Mouse (Mus musculus) heart, embryonic 12.5 days (tissue): Measurements from ENCODE around the gene Nudt21. TPM values are rescaled to one million over a fixed set of nuclear protein-coding genes. Genes with fewer than 3 reads are reported as not detected.
"Not testable (repeated sequence)": the region's sequence is repeated elsewhere in the genome, so short reads cannot be mapped to it uniquely, and the experiment has no call there.

Experiments
- ATAC-seq: fragments of 200-750 bp; cut with Nextera tagmentation; 2 replicates; pipeline ENCODE4 v1.8.0; 2017; ENCODE audit warnings: moderate TSS enrichment, moderate library complexity; ENCODE audit not compliant: insufficient number of reproducible peaks, low FRiP score
- H3K27ac ChIP-seq: fragments of 300-500 bp; sonication (generic); 2 replicates; pipeline ENCODE4 v1.5.1; 2016; ENCODE audit warnings: mild to moderate bottlenecking, moderate library complexity; ENCODE audit not compliant: poor library complexity, severe bottlenecking
- H3K27me3 ChIP-seq: fragments of 300-500 bp; sonication (generic); replicated peaks from 2 replicates; pipeline ENCODE4 v1.6.1; 2016; ENCODE audit warnings: mild to moderate bottlenecking, moderate library complexity
- H3K36me3 ChIP-seq: fragments of 300-500 bp; sonication (generic); 2 replicates; pipeline ENCODE4 v1.6.1; 2016; ENCODE audit warnings: mild to moderate bottlenecking, moderate library complexity
- H3K4me1 ChIP-seq: fragments of 300-500 bp; sonication (generic); replicated peaks from 2 replicates; pipeline ENCODE4 v1.6.1; 2016; ENCODE audit warnings: mild to moderate bottlenecking
- H3K4me2 ChIP-seq: fragments of 300-500 bp; sonication (generic); 2 replicates; pipeline ENCODE4 v1.6.1; 2016; ENCODE audit warnings: mild to moderate bottlenecking, moderate library complexity
- H3K4me3 ChIP-seq: fragments of 300-500 bp; sonication (generic); 2 replicates; pipeline ENCODE4 v1.5.1; 2016; ENCODE audit warnings: mild to moderate bottlenecking
- H3K9ac ChIP-seq: fragments of 300-500 bp; sonication (generic); 2 replicates; pipeline ENCODE4 v1.6.1; 2016; ENCODE audit warnings: mild to moderate bottlenecking, moderate library complexity
- H3K9me3 ChIP-seq: fragments of 300-500 bp; sonication (generic); replicated peaks from 2 replicates; pipeline ENCODE4 v1.6.1; 2016; ENCODE audit warnings: mild to moderate bottlenecking, moderate library complexity
- WGBS: fragments of 180-500 bp; shearing (Covaris S2); methylation state at CpG from one replicate; pipeline ENCODE4 v1.1.7; 2016; 5-methylcytosine and 5-hydroxymethylcytosine counted together
- polyA plus RNA-seq: library from polyadenylated mRNA; unstranded; fragments of >200 nt; fragmentation: Nextera tagmentation; extraction: Ambion mirVana; gene quantifications from 2 replicates; pipeline ENCODE4 v1.2.1, GENCODE M21; 2016

Nudt21 gene
- polyA plus RNA-seq, result 83.1 and 88.5 TPM in 2 replicates

- peaks cover 34% of the 10 kb centered on the region for H3K4me1 ChIP-seq
- H3K27me3 ChIP-seq, result no peaks in the 10 kb centered on the region
- under 1% methylated on average over 41 of the region's 41 CpGs for WGBS
- peak within 1 kb of the TSS; percentile 85 for H3K4me3 ChIP-seq
- no peaks in the 10 kb centered on the region; the same call in 1 of the 2 replicates for H3K36me3 ChIP-seq
- H3K9me3 ChIP-seq, result no peaks in the 10 kb centered on the region
- peak within 1 kb of the TSS; percentile 92 for H3K4me2 ChIP-seq
- ATAC-seq, result peak; percentile 99
- H3K9ac ChIP-seq, result peak within 1 kb of the TSS; percentile 81
- peak within 1 kb of the TSS; percentile 83 for H3K27ac ChIP-seq
Measured at GRCm38 (mm10) chr8:94036944-94037524, at the start of gene Nudt21, which contains the start of gene Ogfod1. Gene Nudt21 (minus strand): TSS chr8:94037031. Gene Ogfod1 (plus strand): TSS chr8:94037198.

- WGBS, result 86% methylated on average over 12 of the region's 12 CpGs
Measured at GRCm38 (mm10) chr8:94076461-94077192, 39.8 kb upstream of the Nudt21 start.

GRCm38 (mm10) chr8:94068793-94069192 lies 32.0 kb upstream of the Nudt21 start:
- ATAC-seq, result no peak
- no peaks in the 10 kb centered on the region for H3K4me1 ChIP-seq
- WGBS, result 86% methylated on average over 7 of the region's 7 CpGs

More at GRCm38 (mm10) chr8:94076461-94077192, 39.8 kb upstream of the Nudt21 start:
- H3K27me3 ChIP-seq, result no peaks in the 10 kb centered on the region
- no peak overlapping the region for H3K4me2 ChIP-seq
- H3K9me3 ChIP-seq, result no peaks in the 10 kb centered on the region
- no peak overlapping the region for H3K27ac ChIP-seq
- no peak overlapping the region for H3K9ac ChIP-seq
- no peak overlapping the region for H3K4me3 ChIP-seq
- no peaks in the 10 kb centered on the region for H3K4me1 ChIP-seq
- no peak for ATAC-seq
- H3K36me3 ChIP-seq, result peaks cover 10% of the 10 kb centered on the region; the same call in 1 of the 2 replicates

GRCm38 (mm10) chr8:94066121-94066863 lies 29.5 kb upstream of the Nudt21 start:
- H3K9ac ChIP-seq, result no peak overlapping the region
- no peaks in the 10 kb centered on the region for H3K27me3 ChIP-seq
- H3K4me2 ChIP-seq, result no peak overlapping the region
- H3K9me3 ChIP-seq, result no peaks in the 10 kb centered on the region
- peaks cover 50% of the 10 kb centered on the region for H3K36me3 ChIP-seq
- ATAC-seq, result no peak
- 80% methylated on average over 11 of the region's 11 CpGs for WGBS
- no peak overlapping the region for H3K27ac ChIP-seq
- H3K4me1 ChIP-seq, result no peaks in the 10 kb centered on the region
- no peak overlapping the region for H3K4me3 ChIP-seq

More at GRCm38 (mm10) chr8:94068793-94069192, 32.0 kb upstream of the Nudt21 start:
- Histone ChIP-seq H3K9ac (no peak overlapping the region), H3K4me2 (no peak overlapping the region), H3K36me3 (peaks cover 33% of the 10 kb centered on the region), H3K4me3 (no peak overlapping the region), H3K27ac (no peak overlapping the region), H3K9me3 (no peaks in the 10 kb centered on the region), H3K27me3 (no peaks in the 10 kb centered on the region)

- Histone ChIP-seq H3K4me2 (no peak overlapping the region), H3K27me3 (no peaks in the 10 kb centered on the region), H3K9me3 (no peaks in the 10 kb centered on the region), H3K36me3 (peaks cover 40% of the 10 kb centered on the region), H3K4me3 (no peak overlapping the region), H3K27ac (no peak overlapping the region), H3K4me1 (no peaks in the 10 kb centered on the region), H3K9ac (no peak overlapping the region)
- ATAC-seq, result no peak
- 57% methylated on average over 6 of the region's 6 CpGs for WGBS
Measured at GRCm38 (mm10) chr8:94057157-94057854, 20.5 kb upstream of the Nudt21 start.

- Histone ChIP-seq H3K27ac (no peak overlapping the region), H3K4me1 (no peaks in the 10 kb centered on the region), H3K27me3 (no peaks in the 10 kb centered on the region), H3K4me3 (no peak overlapping the region), H3K9ac (no peak overlapping the region), H3K9me3 (no peaks in the 10 kb centered on the region), H3K4me2 (no peak overlapping the region), H3K36me3 (peaks cover 25% of the 10 kb centered on the region)
- no peak for ATAC-seq
- WGBS, result 66% methylated on average over 12 of the region's 12 CpGs
Measured at GRCm38 (mm10) chr8:94052696-94053095, 15.9 kb upstream of the Nudt21 start.

GRCm38 (mm10) chr8:94047845-94048244 lies 11.0 kb upstream of the Nudt21 start:
- Histone ChIP-seq H3K9me3 (no peaks in the 10 kb centered on the region), H3K4me3 (no peak overlapping the region), H3K27me3 (no peaks in the 10 kb centered on the region), H3K4me1 (no peaks in the 10 kb centered on the region), H3K27ac (no peak overlapping the region), H3K36me3 (peaks cover 8% of the 10 kb centered on the region), H3K4me2 (no peak overlapping the region), H3K9ac (no peak overlapping the region)
- WGBS, result 92% methylated on average over 2 of the region's 2 CpGs
- no peak for ATAC-seq

GRCm38 (mm10) chr8:94037806-94038205 lies 975 bp upstream of the Nudt21 start:
- 9% methylated on average over 15 of the region's 15 CpGs for WGBS
- ATAC-seq, result no peak
- peaks cover 3% of the 10 kb centered on the region for H3K36me3 ChIP-seq
- H3K9me3 ChIP-seq, result no peaks in the 10 kb centered on the region
- H3K9ac ChIP-seq, result peak overlapping the region; percentile 77
- H3K27ac ChIP-seq, result no peak overlapping the region
- H3K4me2 ChIP-seq, result peak overlapping the region; percentile 88
- no peaks in the 10 kb centered on the region for H3K27me3 ChIP-seq
- H3K4me3 ChIP-seq, result peak overlapping the region; percentile 85
- H3K4me1 ChIP-seq, result peaks cover 29% of the 10 kb centered on the region

- Histone ChIP-seq H3K4me3 (peak overlapping the region; percentile 85), H3K9ac (peak overlapping the region; percentile 81), H3K4me2 (peak overlapping the region; percentile 92), H3K4me1 (peaks cover 34% of the 10 kb centered on the region), H3K27ac (peak overlapping the region; percentile 83)
- not testable (repeated sequence) for H3K9me3 ChIP-seq, H3K27me3 ChIP-seq, H3K36me3 ChIP-seq
- WGBS, result under 1% methylated on average over 31 of the region's 32 CpGs
- ATAC-seq, result peak; percentile 90
Measured at GRCm38 (mm10) chr8:94036541-94036940, 290 bp downstream of the Nudt21 start.

GRCm38 (mm10) chr8:94035200-94035599 lies 1.6 kb downstream of the Nudt21 start:
- peak overlapping the region; percentile 7; the same call in 1 of the 2 replicates for H3K9ac ChIP-seq
- no peak overlapping the region for H3K27ac ChIP-seq
- H3K36me3 ChIP-seq, result peaks cover 10% of the 10 kb centered on the region
- H3K4me3 ChIP-seq, result peak overlapping the region; percentile 17
- H3K27me3 ChIP-seq, result no peaks in the 10 kb centered on the region
- peaks cover 34% of the 10 kb centered on the region for H3K4me1 ChIP-seq
- no peaks in the 10 kb centered on the region for H3K9me3 ChIP-seq
- WGBS, result 52% methylated on average over 5 of the region's 5 CpGs
- no peak for ATAC-seq
- peak overlapping the region; percentile 53 for H3K4me2 ChIP-seq
